9 mouse cellular contexts compared by ENCODE assay signal in genomic region chr17:86535827-86536656, GRCm38 (mm10). TPM values are rescaled to one million over a fixed set of nuclear protein-coding genes. Genes with fewer than 3 reads are reported as not detected.
DNase-seq lines count a peak whose midpoint lies in the region; ATAC-seq and TF ChIP-seq lines count a peak whose summit lies in the region.
"Had no signal": no experiment of that assay in that cellular context is flagged by ENCODE, and none has a peak within 500 bp of the region (broad histone marks: within the 10 kb centered on the region; RNA-seq: fewer than 3 reads in every experiment).

No protein-coding gene starts in this region.

- ATAC-seq in heart, embryonic 14.5 days (ENCODE audit: insufficient number of reproducible peaks, insufficient read depth, low FRiP score, low read depth), result peak; percentile 49; the same call in 1 of the 2 replicates
- 0 out of 2 replicates have a peak, but pooled peaks have one; percentile 49 for ATAC-seq in liver, embryonic 11.5 days (replicated peaks; ENCODE audit: low FRiP score)
- peak; percentile 57; the same call in 1 of the 2 replicates for ATAC-seq in stomach, postnatal 0 days (ENCODE audit: low FRiP score, low TSS enrichment)

- peak overlapping the region; percentile 48 to 57 for H3K27ac ChIP-seq in heart, embryonic 14.5 days (replicated peaks in 1 of 2; ENCODE audit: control insufficient read depth in 1 of 2, insufficient read depth in 1 of 2, low read depth in 2 of 2, low read length in 2 of 2)
- no peak overlapping the region for H3K27ac ChIP-seq in liver, embryonic 11.5 days (ENCODE audit: low read depth, low read length)
- peak overlapping the region; percentile 72 for H3K27ac ChIP-seq in stomach, postnatal 0 days (replicated peaks)
- H3K27ac ChIP-seq: macrophage had no signal

- peak overlapping the region; percentile 51 for H3K9ac ChIP-seq in heart, embryonic 14.5 days (ENCODE audit: low read length)
- 0 out of 2 replicates have a peak overlapping the region, but pooled peaks have one; percentile 12 for H3K9ac ChIP-seq in liver, embryonic 11.5 days (ENCODE audit: low read depth, low read length)
- peak overlapping the region; percentile 48 for H3K9ac ChIP-seq in stomach, postnatal 0 days (ENCODE audit: low read length)

- no peaks in the 10 kb centered on the region for H3K27me3 ChIP-seq in heart, embryonic 14.5 days (ENCODE audit: control insufficient read depth, insufficient read depth, low read length)
- H3K27me3 ChIP-seq in liver, embryonic 11.5 days (replicated peaks; ENCODE audit: control insufficient read depth, insufficient read depth, low read length), result no peaks in the 10 kb centered on the region
- H3K27me3 ChIP-seq in stomach, postnatal 0 days (ENCODE audit: control insufficient read depth, insufficient read depth, low read length), result no peaks in the 10 kb centered on the region

- H3K36me3 ChIP-seq in heart, embryonic 14.5 days (ENCODE audit: control insufficient read depth, insufficient read depth, low read length), result no peaks in the 10 kb centered on the region
- H3K36me3 ChIP-seq in liver, embryonic 11.5 days (ENCODE audit: control insufficient read depth, insufficient read depth, low read length), result no peaks in the 10 kb centered on the region
- no peaks in the 10 kb centered on the region for H3K36me3 ChIP-seq in stomach, postnatal 0 days (ENCODE audit: control insufficient read depth, insufficient read depth, low read length)

- H3K4me2 ChIP-seq in heart, embryonic 14.5 days (ENCODE audit: low read length), result peak overlapping the region; percentile 67
- H3K4me2 ChIP-seq in liver, embryonic 11.5 days, result peak overlapping the region; percentile 62
- peak overlapping the region; percentile 59 for H3K4me2 ChIP-seq in stomach, postnatal 0 days (replicated peaks; ENCODE audit: low read depth)

- TF ChIP-seq CTCF in stomach, postnatal 0 days (IDR thresholded peaks at IDR 0.05; ENCODE audit: low read depth), result peak; percentile 98

- H3K4me1 ChIP-seq in heart, embryonic 14.5 days (ENCODE audit: control insufficient read depth in 2 of 2, insufficient read depth in 2 of 2, low read length in 2 of 2), result peaks cover 19 to 28% of the 10 kb centered on the region in 2 experiments
- H3K4me1 ChIP-seq in liver, embryonic 11.5 days (replicated peaks; ENCODE audit: control insufficient read depth, insufficient read depth, low read length), result no peaks in the 10 kb centered on the region
- H3K4me1 ChIP-seq in stomach, postnatal 0 days (replicated peaks; ENCODE audit: control insufficient read depth, insufficient read depth), result peaks cover 3% of the 10 kb centered on the region; the same call in 1 of the 2 replicates

- H3K4me3 ChIP-seq in heart, embryonic 14.5 days (ENCODE audit: control insufficient read depth in 1 of 2, insufficient read depth in 1 of 2, low read depth in 1 of 2, low read length in 2 of 2), result peak overlapping the region; percentile 32 to 33
- H3K4me3 ChIP-seq in liver, embryonic 11.5 days (ENCODE audit: low read depth, low read length), result peak overlapping the region; percentile 3
- peak overlapping the region; percentile 34 for H3K4me3 ChIP-seq in stomach, postnatal 0 days (ENCODE audit: low read depth, low read length)

- no peaks in the 10 kb centered on the region for H3K9me3 ChIP-seq in heart, embryonic 14.5 days (ENCODE audit: control insufficient read depth, low read length)
- no peaks in the 10 kb centered on the region for H3K9me3 ChIP-seq in liver, embryonic 11.5 days (ENCODE audit: control insufficient read depth, low read length)
- no peaks in the 10 kb centered on the region for H3K9me3 ChIP-seq in stomach, postnatal 0 days (ENCODE audit: control insufficient read depth, low read length)

- no peak for TF ChIP-seq EP300 in stomach, postnatal 0 days (optimal IDR thresholded peaks at IDR 0.05)

- 5% methylated on average over 22 of the region's 22 CpGs for WGBS in heart, embryonic 14.5 days
- WGBS in liver, embryonic 11.5 days, result 30% methylated on average over 22 of the region's 22 CpGs
- WGBS in stomach, postnatal 0 days, result 7% methylated on average over 22 of the region's 22 CpGs

- DNase-seq in CD4-positive, CD25-positive, alpha-beta regulatory T cell, adult 2 months (ENCODE audit: low read depth, low spot score), result peak; percentile 85
- DNase-seq in brain, adult 2 months (ENCODE audit: low read depth, low spot score), result peak; percentile 95
- DNase-seq in fat pad, adult 2 months (ENCODE audit: extremely low read depth, low read depth, low spot score), result peak; percentile 8
- peak; percentile 91 for DNase-seq in kidney, postnatal 10 days
- DNase-seq in liver, embryonic 11.5 days (ENCODE audit: low spot score), result peak; percentile 36
- DNase-seq in naive thymus-derived CD4-positive, alpha-beta T cell, adult 2 months (ENCODE audit: low read depth), result peak; percentile 88
- peak; percentile 62 for DNase-seq in stomach, postnatal 0 days (ENCODE audit: low spot score)

RNA-seq across cellular contexts. Expression of gene Gm10309, which starts 31.0 kb away (rescaled TPM):
- 0.16 and 0.42 TPM in 2 replicates for polyA plus RNA-seq in heart, embryonic 14.5 days (2014; fragmentation: Nextera tagmentation; extraction: Ambion mirVana)
- polyA plus RNA-seq in liver, embryonic 11.5 days (2014; fragmentation: Nextera tagmentation; extraction: Ambion mirVana), result 0.09 and 0.11 TPM in 2 replicates
- 0.07 and 0.08 TPM in 2 replicates for polyA plus RNA-seq in stomach, postnatal 0 days (2015; fragmentation: Nextera tagmentation; extraction: Ambion mirVana)
- polyA plus RNA-seq: macrophage had no signal

Comparison
In these comparisons a context has a peak if more than half of its experiments do, and no peak if none do; other contexts are left out.
1. DNase-seq: peak in every context shown above with its lines; median percentile 95 in brain, adult 2 months; 91 in kidney, postnatal 10 days; 88 in naive thymus-derived CD4-positive, alpha-beta T cell, adult 2 months; 85 in CD4-positive, CD25-positive, alpha-beta regulatory T cell, adult 2 months; 62 in stomach, postnatal 0 days; 36 in liver, embryonic 11.5 days; 8 in fat pad, adult 2 months.